Comparison of ENCODE assay signal across 15 mouse cellular contexts in the genomic region with DNA sequence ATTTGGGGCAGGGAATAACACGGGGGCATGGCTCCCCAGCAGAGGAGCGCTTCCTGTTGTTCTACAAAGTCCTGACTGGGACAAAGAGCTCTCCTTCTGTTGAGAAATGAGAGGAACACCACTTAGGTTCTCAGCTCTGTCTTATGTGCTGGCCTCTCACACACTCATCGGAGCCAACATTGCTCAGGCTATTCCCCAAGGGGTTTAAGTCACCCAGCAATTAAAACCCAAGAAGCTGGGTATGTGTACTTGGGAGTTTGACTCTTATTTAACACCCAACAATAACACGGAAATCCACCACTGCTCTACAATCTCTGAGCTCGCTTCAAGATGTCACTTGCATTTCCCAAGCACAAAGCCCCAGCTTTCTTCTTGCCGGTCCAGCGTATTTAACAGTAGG. TPM values are rescaled to one million over a fixed set of nuclear protein-coding genes. Genes with fewer than 3 reads are reported as not detected.
DNase-seq lines count a peak whose midpoint lies in the region; ATAC-seq and TF ChIP-seq lines count a peak whose summit lies in the region.
"Had no signal": no experiment of that assay in that cellular context is flagged by ENCODE, and none has a peak within 500 bp of the region (broad histone marks: within the 10 kb centered on the region; RNA-seq: fewer than 3 reads in every experiment).

No protein-coding gene starts in this region.

- peaks cover 13% of the 10 kb centered on the region for H3K4me1 ChIP-seq in hindbrain, postnatal 0 days (ENCODE audit: insufficient read depth, low read length)
- H3K4me1 ChIP-seq in hindbrain, embryonic 10.5 days (replicated peaks), result peaks cover 18% of the 10 kb centered on the region
- H3K4me1 ChIP-seq in embryonic facial prominence, embryonic 14.5 days (ENCODE audit: control insufficient read depth, insufficient read depth, low read length), result peaks cover 20% of the 10 kb centered on the region
- H3K4me1 ChIP-seq in midbrain, postnatal 0 days (ENCODE audit: insufficient read depth, low read length), result peaks cover 4% of the 10 kb centered on the region; the same call in 1 of the 2 replicates
- 0 out of 2 replicates have a peak, but pooled peaks cover 2% of the 10 kb centered on the region for H3K4me1 ChIP-seq in cerebellum, adult 2 months (ENCODE audit: control insufficient read depth, insufficient read depth, low read length)
- H3K4me1 ChIP-seq: heart, embryonic 10.5 days had no signal

- no peak for ATAC-seq in hindbrain, postnatal 0 days
- ATAC-seq in embryonic facial prominence, embryonic 14.5 days (ENCODE audit: low read depth), result 0 out of 2 replicates have a peak, but pooled peaks have one; percentile 37
- no peak for ATAC-seq in midbrain, postnatal 0 days (ENCODE audit: low FRiP score)
- ATAC-seq: intestine, embryonic 16.5 days had no signal

- H3K36me3 ChIP-seq in hindbrain, postnatal 0 days (ENCODE audit: insufficient read depth, low read length), result no peaks in the 10 kb centered on the region
- H3K36me3 ChIP-seq in hindbrain, embryonic 10.5 days, result no peaks in the 10 kb centered on the region
- H3K36me3 ChIP-seq in C2C12 (ENCODE audit: control insufficient read depth, insufficient read depth), result no peaks in the 10 kb centered on the region
- H3K36me3 ChIP-seq in embryonic facial prominence, embryonic 14.5 days (ENCODE audit: control insufficient read depth, insufficient read depth, low read length), result no peaks in the 10 kb centered on the region
- no peaks in the 10 kb centered on the region for H3K36me3 ChIP-seq in midbrain, postnatal 0 days (ENCODE audit: insufficient read depth, low read length)
- H3K36me3 ChIP-seq: heart, embryonic 10.5 days had no signal

- H3K79me3 ChIP-seq in C2C12 (ENCODE audit: low read depth), result no peaks in the 10 kb centered on the region

- no peak for DNase-seq in hindbrain, postnatal 0 days (ENCODE audit: low spot score)
- no peak for DNase-seq in hindbrain, embryonic 10.5 days (ENCODE audit: low spot score)
- no peak for DNase-seq in embryonic facial prominence, embryonic 14.5 days (ENCODE audit: low spot score)
- DNase-seq in midbrain, postnatal 0 days (ENCODE audit: low spot score), result no peak
- no peak for DNase-seq in cerebellum, postnatal 36 days
- no peak for DNase-seq in cerebellum, adult 2 months
- DNase-seq: cerebellum, adult 11-12 months; heart, postnatal 36 days; thymus, adult 2 months had no signal

- H3K9me3 ChIP-seq in hindbrain, postnatal 0 days (ENCODE audit: low read length), result no peaks in the 10 kb centered on the region
- no peaks in the 10 kb centered on the region for H3K9me3 ChIP-seq in hindbrain, embryonic 10.5 days
- no peaks in the 10 kb centered on the region for H3K9me3 ChIP-seq in embryonic facial prominence, embryonic 14.5 days (ENCODE audit: control insufficient read depth, low read length)
- no peaks in the 10 kb centered on the region for H3K9me3 ChIP-seq in midbrain, postnatal 0 days (ENCODE audit: low read length)
- H3K9me3 ChIP-seq: heart, embryonic 10.5 days had no signal

- H3K27ac ChIP-seq in hindbrain, postnatal 0 days, result no peak overlapping the region
- H3K27ac ChIP-seq in hindbrain, embryonic 10.5 days, result no peak overlapping the region
- H3K27ac ChIP-seq in embryonic facial prominence, embryonic 14.5 days (replicated peaks; ENCODE audit: low read depth, low read length), result 0 out of 2 replicates have a peak overlapping the region, but pooled peaks have one; percentile 10
- peak overlapping the region; percentile 9; the same call in 1 of the 2 replicates for H3K27ac ChIP-seq in midbrain, postnatal 0 days (ENCODE audit: low read depth, low read length)
- no peak overlapping the region for H3K27ac ChIP-seq in cerebellum, adult 2 months (ENCODE audit: insufficient read depth, low read length)
- H3K27ac ChIP-seq: heart, embryonic 10.5 days; kidney, postnatal 0 days; left cerebral cortex, adult 2 months; macrophage had no signal

- WGBS in hindbrain, postnatal 0 days, result 56% methylated on average over 7 of the region's 7 CpGs
- WGBS in hindbrain, embryonic 10.5 days, result 68% methylated on average over 7 of the region's 7 CpGs
- 56% methylated on average over 7 of the region's 7 CpGs for WGBS in embryonic facial prominence, embryonic 14.5 days
- 64% methylated on average over 7 of the region's 7 CpGs for WGBS in midbrain, postnatal 0 days
- 73% methylated on average over 7 of the region's 7 CpGs for WGBS in cerebellum, adult 2 months

- 0 out of 2 replicates have a peak overlapping the region, but pooled peaks have one; percentile 21 for H3K4me2 ChIP-seq in hindbrain, postnatal 0 days (ENCODE audit: low read depth, low read length)
- H3K4me2 ChIP-seq in embryonic facial prominence, embryonic 14.5 days (ENCODE audit: low read depth, low read length), result peak overlapping the region; percentile 29; the same call in 1 of the 2 replicates
- 0 out of 2 replicates have a peak overlapping the region, but pooled peaks have one; percentile 4 for H3K4me2 ChIP-seq in midbrain, postnatal 0 days (ENCODE audit: low read depth, low read length, poor library complexity, severe bottlenecking)

- no peaks in the 10 kb centered on the region for H3K79me2 ChIP-seq in C2C12 (ENCODE audit: control insufficient read depth, insufficient read depth)

- H3K27me3 ChIP-seq in hindbrain, postnatal 0 days (ENCODE audit: insufficient read depth, low read length), result no peaks in the 10 kb centered on the region
- no peaks in the 10 kb centered on the region for H3K27me3 ChIP-seq in hindbrain, embryonic 10.5 days (ENCODE audit: insufficient read depth, poor library complexity, severe bottlenecking)
- H3K27me3 ChIP-seq in C2C12 (ENCODE audit: control insufficient read depth, insufficient read depth, insufficient read length), result no peaks in the 10 kb centered on the region
- no peaks in the 10 kb centered on the region for H3K27me3 ChIP-seq in embryonic facial prominence, embryonic 14.5 days (replicated peaks; ENCODE audit: control insufficient read depth, insufficient read depth, low read length)
- no peaks in the 10 kb centered on the region for H3K27me3 ChIP-seq in midbrain, postnatal 0 days (ENCODE audit: insufficient read depth, low read length)
- no peaks in the 10 kb centered on the region for H3K27me3 ChIP-seq in cerebellum, adult 2 months (ENCODE audit: control insufficient read depth, insufficient read depth, low read length)

- no peak overlapping the region for H3K4me3 ChIP-seq in hindbrain, postnatal 0 days (ENCODE audit: low read length)
- no peak overlapping the region for H3K4me3 ChIP-seq in hindbrain, embryonic 10.5 days
- H3K4me3 ChIP-seq in C2C12 (ENCODE audit: insufficient read depth, poor library complexity, severe bottlenecking), result no peak overlapping the region
- no peak overlapping the region for H3K4me3 ChIP-seq in embryonic facial prominence, embryonic 14.5 days (ENCODE audit: low read depth, low read length)
- H3K4me3 ChIP-seq in midbrain, postnatal 0 days (ENCODE audit: low read depth, low read length), result no peak overlapping the region
- no peak overlapping the region for H3K4me3 ChIP-seq in cerebellum, adult 2 months (replicated peaks; ENCODE audit: insufficient read depth, low read depth, low read length)
- H3K4me3 ChIP-seq: heart, embryonic 10.5 days; left cerebral cortex, adult 2 months had no signal

- no peak overlapping the region for H3ac ChIP-seq in C2C12 (ENCODE audit: control insufficient read depth, insufficient read length, low read depth)

- TF ChIP-seq POLR2A in cerebellum, adult 2 months (IDR thresholded peaks at IDR 0.05; ENCODE audit: borderline replicate concordance, insufficient read depth, low read length), result no peak

- no peak overlapping the region for H3K9ac ChIP-seq in hindbrain, postnatal 0 days (replicated peaks; ENCODE audit: low read length)
- no peak overlapping the region for H3K9ac ChIP-seq in embryonic facial prominence, embryonic 14.5 days (ENCODE audit: low read depth, low read length)
- 0 out of 2 replicates have a peak overlapping the region, but pooled peaks have one; percentile 13 for H3K9ac ChIP-seq in midbrain, postnatal 0 days (replicated peaks; ENCODE audit: low read length, poor library complexity, severe bottlenecking)

- no peak for TF ChIP-seq CTCF in hindbrain, postnatal 0 days (IDR thresholded peaks at IDR 0.05; ENCODE audit: low read depth)
- TF ChIP-seq CTCF in C2C12 (IDR thresholded peaks at IDR 0.05; ENCODE audit: control insufficient read depth, insufficient read depth, insufficient read length), result no peak
- TF ChIP-seq CTCF in midbrain, postnatal 0 days (IDR thresholded peaks at IDR 0.05), result no peak
- TF ChIP-seq CTCF in cerebellum, adult 2 months (IDR thresholded peaks at IDR 0.05; ENCODE audit: borderline replicate concordance, insufficient read depth, low read depth, low read length), result no peak

TF ChIP-seq in C2C12, 6 proteins besides CTCF, POLR2A, EP300 and RAD21:
- no peak for TF ChIP-seq USF1 (IDR thresholded peaks at IDR 0.05; ENCODE audit: low read depth)
- no peak for TF ChIP-seq MYOG (IDR thresholded peaks at IDR 0.05; ENCODE audit: control insufficient read depth, extremely low read depth, insufficient read length)
- TF ChIP-seq CEBPB (IDR thresholded peaks at IDR 0.05; ENCODE audit: low read depth), result no peak
- TF ChIP-seq MYOD1 (IDR thresholded peaks at IDR 0.05; ENCODE audit: control insufficient read depth, insufficient read length, low read depth), result no peak
- peak; percentile 26 for TF ChIP-seq MAX (IDR thresholded peaks at IDR 0.05)

RNA-seq across cellular contexts. Expression of a gene that starts 15.6 kb away (rescaled TPM):
- total RNA-seq in hindbrain, postnatal 0 days (2014; rRNA removed), result 15.5 and 16.6 TPM in 2 replicates
- polyA plus RNA-seq in hindbrain, postnatal 0 days (2015; fragmentation: Nextera tagmentation; extraction: Ambion mirVana), result 7.2 and 7.7 TPM in 2 replicates
- 1.3 and 1.8 TPM in 2 replicates for polyA plus RNA-seq in hindbrain, embryonic 10.5 days (2016; fragmentation: Nextera tagmentation; extraction: Ambion mirVana)
- 1.6 TPM for polyA plus RNA-seq in C2C12 (2012; fragmentation: generic; extraction: Trizol)
- 6.2 and 7.0 TPM in 2 replicates for polyA plus RNA-seq in embryonic facial prominence, embryonic 14.5 days (2014; fragmentation: Nextera tagmentation; extraction: Ambion mirVana)
- total RNA-seq in midbrain, postnatal 0 days (2014; rRNA removed), result 20.9 and 21.3 TPM in 2 replicates
- polyA plus RNA-seq in midbrain, postnatal 0 days (2015; fragmentation: Nextera tagmentation; extraction: Ambion mirVana), result 6.7 and 8.0 TPM in 2 replicates
- polyA plus RNA-seq in cerebellum, adult 2 months (2012; rRNA removed), result 25.3 and 25.6 TPM in 2 replicates

Comparison
In these comparisons a context has a peak if more than half of its experiments do, and no peak if none do; other contexts are left out.
1. H3K27ac ChIP-seq: peak in embryonic facial prominence, embryonic 14.5 days (single experiment) and midbrain, postnatal 0 days (single experiment); none in hindbrain, postnatal 0 days (single experiment), hindbrain, embryonic 10.5 days (single experiment) and cerebellum, adult 2 months (single experiment).
2. Peak in every context shown above with its lines, with median percentiles within 50 percentile points of each other: H3K4me2 ChIP-seq.